Mouse (Mus musculus) heart, embryonic 13.5 days (tissue): Measurements from ENCODE around the gene Galnt3. TPM values are rescaled to one million over a fixed set of nuclear protein-coding genes. Genes with fewer than 3 reads are reported as not detected.
A peak's percentile ranks its signal among the peaks of the same experiment; 100 is the strongest.

ENCODE experiments used
- ATAC-seq: fragments of 200-750 bp; cut with Nextera tagmentation; 2 replicates; pipeline ENCODE4 v1.8.0; 2017; ENCODE audit warnings: moderate TSS enrichment; ENCODE audit not compliant: insufficient number of reproducible peaks, low FRiP score, low TSS enrichment; ENCODE audit errors: extremely low read depth
- H3K27ac ChIP-seq: fragments of 300-500 bp; sonication (generic); replicated peaks from 2 replicates; pipeline ENCODE4 v1.5.1; 2015; ENCODE audit warnings: moderate library complexity, mild to moderate bottlenecking, inconsistent platforms
- H3K27me3 ChIP-seq: fragments of 300-500 bp; sonication (generic); replicated peaks from 2 replicates; pipeline ENCODE4 v1.6.1; 2015; ENCODE audit warnings: mild to moderate bottlenecking, inconsistent platforms
- H3K36me3 ChIP-seq: fragments of 300-500 bp; sonication (generic); 2 replicates; pipeline ENCODE4 v1.6.1; 2015; ENCODE audit warnings: mild to moderate bottlenecking, inconsistent platforms
- H3K4me1 ChIP-seq: fragments of 300-500 bp; sonication (generic); 2 replicates; pipeline ENCODE4 v1.6.1; 2015; ENCODE audit warnings: inconsistent platforms
- H3K4me2 ChIP-seq: fragments of 300-500 bp; sonication (generic); 2 replicates; pipeline ENCODE4 v1.6.1; 2015; ENCODE audit warnings: inconsistent platforms, mild to moderate bottlenecking, moderate library complexity
- H3K4me3 ChIP-seq: fragments of 300-500 bp; sonication (generic); 2 replicates; pipeline ENCODE4 v1.5.1; 2015; ENCODE audit warnings: moderate library complexity, mild to moderate bottlenecking, inconsistent platforms
- H3K9ac ChIP-seq: fragments of 300-500 bp; sonication (generic); 2 replicates; pipeline ENCODE4 v1.6.1; 2015; ENCODE audit warnings: inconsistent platforms, mild to moderate bottlenecking, moderate library complexity
- H3K9me3 ChIP-seq: fragments of 300-500 bp; sonication (generic); 2 replicates; pipeline ENCODE4 v1.6.1; 2016; ENCODE audit warnings: inconsistent platforms
- WGBS: fragments of 180-500 bp; shearing (Covaris S2); methylation state at CpG from one replicate; pipeline ENCODE4 v1.1.7; 2015; ENCODE audit warnings: mixed read lengths; 5-methylcytosine and 5-hydroxymethylcytosine counted together
- polyA plus RNA-seq: library from polyadenylated mRNA; unstranded; fragments of >200 nt; fragmentation: Nextera tagmentation; extraction: Ambion mirVana; gene quantifications from 2 replicates; pipeline ENCODE4 v1.2.1, GENCODE M21; 2015

The Galnt3 gene
- polyA plus RNA-seq, result 0.43 and 0.70 TPM in 2 replicates

DNA sequence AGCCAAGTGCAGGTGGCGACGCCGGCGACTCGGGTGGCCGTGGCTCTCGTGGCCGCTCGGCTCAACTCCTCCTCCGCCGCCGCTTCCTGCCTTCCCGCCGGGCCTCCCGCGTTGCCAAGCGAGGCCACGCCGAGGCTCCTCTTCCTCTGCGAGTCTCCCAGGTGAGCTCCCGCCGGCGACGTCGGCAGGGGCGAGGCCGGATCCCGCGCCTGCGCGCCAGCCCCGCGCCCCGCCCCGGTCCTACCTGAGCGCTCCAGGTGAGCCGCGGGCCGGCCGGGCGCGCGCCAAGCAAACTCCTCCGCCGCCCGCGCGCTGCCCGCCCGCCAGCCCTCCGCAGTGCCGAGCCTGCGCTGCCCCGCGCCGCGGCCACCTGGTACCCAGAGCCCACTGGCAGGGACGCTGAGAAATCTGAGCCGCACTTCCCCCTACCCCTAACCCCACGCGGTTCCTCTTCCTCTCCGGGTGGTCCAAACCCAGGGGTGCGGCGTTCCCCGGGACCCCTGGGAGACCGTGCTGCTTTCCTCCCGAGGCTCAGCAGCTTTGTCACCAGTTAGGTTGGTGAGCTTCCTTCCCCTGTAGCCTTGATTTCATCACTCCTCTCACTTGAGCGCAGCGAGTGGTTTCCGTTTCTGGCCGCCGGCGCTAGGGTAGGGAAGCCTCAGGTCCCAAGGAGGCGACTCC is at the start of gene Galnt3:
Gene Galnt3 (minus strand): TSS at position 404 of the 681 bp plus-strand sequence.
- peak within 1 kb of the TSS; percentile 76 for H3K9ac ChIP-seq
- under 1% methylated on average over 42 of the region's 74 CpGs for WGBS
- no peak within 1 kb of the TSS for H3K27ac ChIP-seq
- no peaks in the 10 kb centered on the region for H3K36me3 ChIP-seq
- no peak for ATAC-seq
- H3K4me1 ChIP-seq, result peaks cover 11% of the 10 kb centered on the region; the same call in 1 of the 2 replicates
- H3K9me3 ChIP-seq, result no peaks in the 10 kb centered on the region
- peak within 1 kb of the TSS; percentile 76 for H3K4me3 ChIP-seq
- H3K4me2 ChIP-seq, result peak within 1 kb of the TSS; percentile 100
- peaks cover 48% of the 10 kb centered on the region for H3K27me3 ChIP-seq

DNA sequence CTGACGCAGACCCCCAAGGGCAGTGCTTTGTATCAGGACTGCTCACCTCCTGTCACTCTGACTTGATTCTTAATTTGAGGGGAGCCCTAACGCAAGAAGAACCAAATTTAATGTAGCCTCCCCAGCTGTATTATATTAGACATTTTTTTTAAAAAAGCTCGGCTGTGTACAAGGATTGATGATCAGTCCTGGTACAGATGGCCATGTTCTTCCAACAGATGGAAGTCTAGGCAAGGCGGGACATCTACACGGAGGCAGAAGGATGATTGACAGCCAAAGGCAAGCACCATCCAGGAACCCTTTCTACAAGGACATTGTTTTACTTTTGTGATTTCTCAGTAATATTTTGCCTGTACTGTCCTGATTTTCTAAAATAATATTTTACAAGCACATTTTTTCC is 48.3 kb upstream of the Galnt3 start:
- H3K9ac ChIP-seq, result no peak overlapping the region
- H3K27me3 ChIP-seq, result no peaks in the 10 kb centered on the region
- H3K4me1 ChIP-seq, result peaks cover 3% of the 10 kb centered on the region; the same call in 1 of the 2 replicates
- no peak overlapping the region for H3K4me2 ChIP-seq
- 73% methylated on average over 5 of the region's 5 CpGs for WGBS
- H3K27ac ChIP-seq, result no peak overlapping the region
- H3K9me3 ChIP-seq, result no peaks in the 10 kb centered on the region
- H3K36me3 ChIP-seq, result no peaks in the 10 kb centered on the region
- ATAC-seq, result no peak
- no peak overlapping the region for H3K4me3 ChIP-seq

DNA sequence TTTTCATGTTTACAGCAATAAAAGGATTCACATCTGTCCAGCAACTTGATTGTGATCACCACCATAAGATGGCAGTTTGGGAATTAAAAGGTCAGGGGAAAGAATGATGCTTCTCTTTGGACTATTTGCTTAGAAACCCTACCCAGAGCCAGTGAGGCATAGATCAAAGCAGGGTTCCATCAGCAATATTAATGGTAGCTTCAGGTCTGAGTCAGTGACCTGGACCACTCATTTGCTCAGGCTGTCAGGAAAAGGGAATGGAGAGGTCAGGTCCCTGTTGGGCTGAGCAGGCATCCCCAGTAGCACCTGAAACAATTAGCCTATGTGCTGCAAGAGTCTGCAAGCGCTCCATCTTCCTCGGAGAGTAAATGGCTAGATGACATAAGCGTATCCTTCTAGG is 46.8 kb upstream of the Galnt3 start:
- no peak overlapping the region for H3K27ac ChIP-seq
- no peak overlapping the region for H3K4me2 ChIP-seq
- H3K27me3 ChIP-seq, result no peaks in the 10 kb centered on the region
- 91% methylated on average over 3 of the region's 3 CpGs for WGBS
- peaks cover 3% of the 10 kb centered on the region; the same call in 1 of the 2 replicates for H3K4me1 ChIP-seq
- H3K9ac ChIP-seq, result no peak overlapping the region
- no peaks in the 10 kb centered on the region for H3K36me3 ChIP-seq
- no peak for ATAC-seq
- H3K9me3 ChIP-seq, result no peaks in the 10 kb centered on the region
- no peak overlapping the region for H3K4me3 ChIP-seq

GRCm38 (mm10) chr2:66170721-66171120 is 45.9 kb upstream of the Galnt3 start:
- Histone ChIP-seq H3K9ac (no peak overlapping the region), H3K27ac (no peak overlapping the region), H3K4me2 (0 out of 2 replicates have a peak overlapping the region, but pooled peaks have one; percentile 4), H3K27me3 (no peaks in the 10 kb centered on the region), H3K36me3 (no peaks in the 10 kb centered on the region), H3K4me1 (peaks cover 3% of the 10 kb centered on the region; the same call in 1 of the 2 replicates), H3K4me3 (no peak overlapping the region), H3K9me3 (no peaks in the 10 kb centered on the region)
- ATAC-seq, result no peak
- 28% methylated on average over 11 of the region's 11 CpGs for WGBS

- WGBS, result 83% methylated on average over 8 of the region's 8 CpGs
- H3K9ac ChIP-seq, result no peak overlapping the region
- H3K4me3 ChIP-seq, result no peak overlapping the region
- H3K27me3 ChIP-seq, result no peaks in the 10 kb centered on the region
- H3K4me2 ChIP-seq, result no peak overlapping the region
- H3K36me3 ChIP-seq, result no peaks in the 10 kb centered on the region
- no peak for ATAC-seq
- H3K27ac ChIP-seq, result no peak overlapping the region
- H3K9me3 ChIP-seq, result no peaks in the 10 kb centered on the region
- H3K4me1 ChIP-seq, result no peaks in the 10 kb centered on the region
These were observed 40.2 kb upstream of the Galnt3 start for GRCm38 (mm10) chr2:66165025-66165424.

DNA sequence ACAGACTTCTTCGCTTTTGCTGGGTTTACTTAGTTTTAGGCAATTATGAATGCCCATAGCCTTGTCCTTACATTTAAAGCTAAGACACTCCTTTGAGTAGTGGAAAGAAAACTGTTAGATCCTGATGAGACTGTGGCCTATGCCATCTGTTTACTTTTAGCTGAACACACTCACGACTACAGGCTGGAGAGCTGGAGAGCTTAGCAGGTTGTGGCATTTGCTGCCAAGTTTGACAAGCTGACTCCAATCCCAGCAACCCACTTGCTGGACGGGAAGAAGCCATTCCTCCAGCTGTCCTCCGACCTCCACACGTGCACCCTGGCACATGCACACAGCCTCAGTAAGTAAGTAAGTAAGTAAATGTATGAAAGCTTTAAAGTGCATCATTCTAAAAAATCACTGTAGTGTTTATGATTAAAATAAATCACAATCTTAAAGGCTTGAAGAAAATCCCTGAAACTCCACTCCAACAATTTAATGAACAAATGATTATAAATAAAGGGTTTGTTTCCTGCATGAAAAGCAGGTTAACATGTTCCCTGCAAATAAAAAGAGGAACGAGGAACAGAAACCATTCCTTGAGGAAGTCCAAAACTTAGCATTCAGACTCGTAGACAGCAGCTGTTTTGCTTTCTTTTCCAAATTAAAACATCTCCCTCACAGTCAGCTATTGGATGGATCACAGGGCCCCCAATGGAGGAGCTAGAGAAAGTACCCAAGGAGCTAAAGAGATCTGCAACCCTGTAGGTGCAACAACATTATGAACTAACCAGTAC is 33.5 kb upstream of the Galnt3 start:
- no peaks in the 10 kb centered on the region for H3K27me3 ChIP-seq
- 50% methylated on average over 7 of the region's 7 CpGs for WGBS
- no peaks in the 10 kb centered on the region for H3K4me1 ChIP-seq
- no peak for ATAC-seq
- no peak overlapping the region for H3K9ac ChIP-seq
- no peak overlapping the region for H3K4me3 ChIP-seq
- H3K36me3 ChIP-seq, result no peaks in the 10 kb centered on the region
- no peaks in the 10 kb centered on the region for H3K9me3 ChIP-seq
- H3K27ac ChIP-seq, result no peak overlapping the region
- no peak overlapping the region for H3K4me2 ChIP-seq

GRCm38 (mm10) chr2:66151436-66151835 is 26.6 kb upstream of the Galnt3 start:
- Histone ChIP-seq H3K36me3 (no peaks in the 10 kb centered on the region), H3K4me2 (no peak overlapping the region), H3K9ac (no peak overlapping the region), H3K9me3 (no peaks in the 10 kb centered on the region), H3K27me3 (no peaks in the 10 kb centered on the region), H3K4me3 (no peak overlapping the region), H3K27ac (no peak overlapping the region), H3K4me1 (no peaks in the 10 kb centered on the region)
- no peak for ATAC-seq
- 78% methylated on average over 2 of the region's 2 CpGs for WGBS

GRCm38 (mm10) chr2:66150531-66150930 is 25.7 kb upstream of the Galnt3 start:
- no peaks in the 10 kb centered on the region for H3K4me1 ChIP-seq
- H3K36me3 ChIP-seq, result no peaks in the 10 kb centered on the region
- H3K27me3 ChIP-seq, result no peaks in the 10 kb centered on the region
- no peak for ATAC-seq
- H3K4me3 ChIP-seq, result no peak overlapping the region
- no peak overlapping the region for H3K27ac ChIP-seq
- no peaks in the 10 kb centered on the region for H3K9me3 ChIP-seq
- WGBS, result 36% methylated on average over 3 of the region's 3 CpGs
- no peak overlapping the region for H3K9ac ChIP-seq
- H3K4me2 ChIP-seq, result no peak overlapping the region

DNA sequence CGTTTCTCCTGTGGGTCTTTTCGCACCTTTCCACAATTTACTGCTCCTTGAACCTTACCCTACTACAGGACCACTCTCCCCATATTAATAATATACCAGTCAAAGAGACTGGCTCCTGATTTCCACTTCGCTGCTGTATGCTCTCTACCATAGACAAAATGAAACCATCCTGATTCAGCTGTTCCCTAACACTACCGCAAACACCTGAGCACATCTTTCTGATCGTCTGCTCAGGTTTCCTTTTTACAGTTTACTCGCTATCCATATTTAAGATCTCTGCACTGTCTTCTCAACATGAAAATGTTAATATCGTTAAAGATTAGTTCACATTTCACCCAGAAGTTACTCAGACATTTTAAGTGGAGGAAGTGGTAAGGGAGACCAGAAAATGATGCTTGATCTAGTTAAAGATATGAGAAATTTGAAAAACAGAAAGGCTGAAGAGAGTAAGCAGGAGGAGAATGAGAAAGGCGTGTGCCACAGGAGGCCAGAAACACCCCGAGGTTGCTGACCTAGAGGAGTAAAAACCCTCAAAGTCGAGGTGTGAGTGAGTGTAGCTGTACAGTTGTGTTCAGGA is 23.9 kb upstream of the Galnt3 start:
- 73% methylated on average over 10 of the region's 10 CpGs for WGBS
- no peak overlapping the region for H3K9ac ChIP-seq
- ATAC-seq, result no peak

GRCm38 (mm10) chr2:66146473-66146872 is 21.7 kb upstream of the Galnt3 start:
- no peaks in the 10 kb centered on the region for H3K9me3 ChIP-seq
- H3K27ac ChIP-seq, result no peak overlapping the region
- WGBS, result 53% methylated on average over 4 of the region's 4 CpGs
- no peaks in the 10 kb centered on the region for H3K4me1 ChIP-seq
- no peak for ATAC-seq
- no peak overlapping the region for H3K4me3 ChIP-seq
- H3K9ac ChIP-seq, result no peak overlapping the region
- no peaks in the 10 kb centered on the region for H3K36me3 ChIP-seq
- H3K4me2 ChIP-seq, result no peak overlapping the region
- no peaks in the 10 kb centered on the region for H3K27me3 ChIP-seq

More for the DNA sequence above, 23.9 kb upstream of the Galnt3 start:
- H3K4me1 ChIP-seq, result no peaks in the 10 kb centered on the region
- H3K4me2 ChIP-seq, result no peak overlapping the region
- H3K4me3 ChIP-seq, result no peak overlapping the region
- no peaks in the 10 kb centered on the region for H3K36me3 ChIP-seq
- no peak overlapping the region for H3K27ac ChIP-seq
- H3K9me3 ChIP-seq, result no peaks in the 10 kb centered on the region
- H3K27me3 ChIP-seq, result no peaks in the 10 kb centered on the region

DNA sequence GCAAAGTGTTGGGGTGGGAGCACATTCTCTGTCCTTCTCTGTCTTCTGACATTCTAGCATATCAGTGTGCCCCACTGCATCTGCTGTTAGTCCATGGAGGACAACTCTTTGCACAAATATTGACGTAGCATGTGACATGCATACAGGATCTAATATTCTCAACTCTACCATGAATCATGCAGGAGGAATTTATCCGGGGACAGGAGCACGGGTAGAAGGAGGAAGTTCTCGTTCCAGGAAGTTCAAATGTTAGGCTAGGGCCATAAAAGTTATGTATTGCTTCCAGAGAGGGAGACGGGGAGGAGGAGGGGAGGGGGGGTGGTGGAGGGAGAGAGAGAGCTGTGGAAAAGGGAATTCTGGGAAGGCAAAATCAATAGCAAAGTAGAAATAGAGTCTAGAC is 20.0 kb upstream of the Galnt3 start:
- Histone ChIP-seq H3K27ac (no peak overlapping the region), H3K4me1 (no peaks in the 10 kb centered on the region), H3K27me3 (no peaks in the 10 kb centered on the region), H3K9ac (no peak overlapping the region), H3K4me2 (no peak overlapping the region), H3K9me3 (no peaks in the 10 kb centered on the region), H3K4me3 (no peak overlapping the region), H3K36me3 (no peaks in the 10 kb centered on the region)
- ATAC-seq, result no peak
- 40% methylated on average over 5 of the region's 5 CpGs for WGBS
